Mouse (Mus musculus) lung, adult 2 months (tissue): ENCODE measurements around the gene Ubxn10.

Experiments used
- CTCF ChIP-seq: fragments of 200-500 bp; IDR thresholded peaks from 2 replicates; pipeline ENCODE4 v1.5.1; 2011; ENCODE audit warnings: mild to moderate bottlenecking, low read length, control low read depth; ENCODE audit not compliant: insufficient read depth
- POLR2A ChIP-seq: fragments of 200-500 bp; IDR thresholded peaks from 2 replicates; pipeline ENCODE4 v1.6.1; 2011; ENCODE audit warnings: low read depth, mild to moderate bottlenecking, control low read depth, low read length, borderline replicate concordance; ENCODE audit errors: extremely low read depth

DNA sequence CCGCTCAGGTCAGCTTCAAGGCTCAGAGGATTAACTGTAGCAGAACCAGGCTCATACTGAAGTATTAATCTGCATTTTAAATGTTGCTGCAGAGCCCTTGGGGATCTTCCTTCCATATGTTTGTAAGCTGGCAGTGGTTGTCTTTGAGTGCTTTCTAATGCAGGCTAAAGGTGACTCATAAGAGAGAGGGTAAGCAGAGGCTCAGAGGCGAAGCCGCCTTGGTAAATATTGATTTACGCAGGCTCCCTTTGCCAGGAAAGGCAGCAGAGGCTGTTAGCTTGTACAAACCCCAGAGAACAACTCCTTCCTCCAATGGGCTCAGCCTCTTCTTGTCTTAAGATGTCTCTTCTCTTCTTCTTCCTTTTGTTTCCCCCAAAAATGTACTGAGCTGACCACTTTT is 64.8 kb downstream of the Ubxn10 start:
- TF ChIP-seq CTCF (no peak), POLR2A (no peak)
